Mouse (Mus musculus) ovary, postnatal 14 days (tissue): ENCODE results near the gene Cltb.

Source experiments
- DNase-seq: peaks from one replicate; pipeline ENCODE4 v3.0.0; 2022; ENCODE audit warnings: low spot score

The Cltb gene

DNA sequence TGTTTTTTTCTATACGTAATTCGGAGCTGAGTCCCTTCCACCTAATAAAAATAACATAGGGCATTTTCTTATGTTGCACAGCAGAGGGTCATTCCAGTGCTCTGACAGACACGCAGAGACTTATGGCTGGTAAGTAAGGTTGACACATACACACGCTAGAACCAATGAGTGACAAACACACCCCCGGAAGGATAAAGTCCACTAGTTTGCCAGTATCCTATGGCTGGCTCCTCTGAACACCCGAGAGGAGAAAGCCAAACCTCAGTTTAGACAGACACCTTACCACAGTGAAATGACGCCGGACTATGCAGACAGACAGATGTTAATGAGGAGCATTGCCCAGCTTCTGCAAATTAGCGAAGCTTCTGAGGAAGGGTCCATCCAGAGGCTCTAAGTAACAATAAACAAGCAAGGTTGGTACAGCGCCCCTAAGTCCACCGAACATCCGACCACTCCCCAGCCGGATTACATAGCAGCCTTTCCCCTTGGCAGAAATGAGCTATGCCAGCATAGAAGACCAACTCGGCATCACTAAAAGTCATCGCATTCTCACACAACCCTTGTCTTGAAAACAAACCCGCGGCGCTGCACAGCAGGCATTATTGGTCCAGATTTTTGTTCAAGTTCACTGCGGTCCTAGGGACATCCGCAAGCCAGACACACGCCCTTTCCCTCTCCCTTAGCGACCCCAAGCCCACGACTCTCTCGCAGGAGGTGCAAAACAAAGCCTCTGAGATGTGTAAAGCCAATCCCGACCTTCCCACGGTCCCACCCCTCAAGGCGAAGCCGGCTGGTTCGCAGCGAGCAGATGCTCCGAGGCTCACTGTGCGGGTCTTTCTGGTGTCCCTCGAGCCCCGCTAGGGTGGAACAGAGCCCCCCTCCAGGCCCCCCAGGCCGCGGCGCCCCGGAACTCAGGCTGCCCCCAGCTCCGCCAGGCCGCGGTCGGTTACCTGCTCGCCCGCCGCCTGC, 46.6 kb downstream of the Cltb start:
- no peak for DNase-seq

DNA sequence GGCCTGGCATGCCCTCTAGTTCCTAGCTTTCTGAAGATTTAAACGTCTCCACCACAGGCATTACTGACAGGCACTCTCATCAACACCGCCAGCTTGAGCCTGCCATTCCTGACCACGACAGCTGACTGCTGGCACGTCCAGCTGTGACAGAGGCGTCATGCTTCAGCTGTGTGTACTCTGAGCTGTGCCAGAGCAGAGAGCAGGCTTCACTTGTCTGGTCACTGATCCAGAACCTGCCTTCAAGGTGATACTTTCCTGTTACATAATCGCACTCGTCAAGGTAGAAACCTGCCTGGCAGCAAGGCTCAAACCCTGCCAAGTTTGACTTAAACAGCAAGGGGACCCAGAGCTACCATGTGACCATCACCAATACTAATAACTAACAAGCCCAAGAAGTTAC, 48.6 kb downstream of the Cltb start:
- no peak for DNase-seq

DNA sequence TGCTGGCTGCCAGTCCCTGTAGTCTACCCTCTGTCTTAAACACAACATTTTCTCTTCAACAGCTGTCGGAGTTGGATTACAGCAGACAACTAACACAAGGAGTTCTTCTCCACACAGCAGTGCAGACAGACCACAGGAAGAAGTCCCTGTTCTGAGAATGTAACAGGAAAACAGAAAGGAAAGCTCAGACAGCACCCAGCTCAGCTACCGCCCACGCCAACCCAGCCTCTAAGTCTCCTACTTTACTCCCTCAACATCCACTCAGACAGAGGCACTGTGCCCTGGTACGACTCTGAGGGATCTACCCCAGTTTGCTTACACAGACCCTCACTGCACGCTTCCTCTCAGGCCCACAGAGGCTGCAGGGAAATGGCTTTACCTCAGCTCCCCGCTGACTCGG, 50.5 kb downstream of the Cltb start:
- no peak for DNase-seq

DNA sequence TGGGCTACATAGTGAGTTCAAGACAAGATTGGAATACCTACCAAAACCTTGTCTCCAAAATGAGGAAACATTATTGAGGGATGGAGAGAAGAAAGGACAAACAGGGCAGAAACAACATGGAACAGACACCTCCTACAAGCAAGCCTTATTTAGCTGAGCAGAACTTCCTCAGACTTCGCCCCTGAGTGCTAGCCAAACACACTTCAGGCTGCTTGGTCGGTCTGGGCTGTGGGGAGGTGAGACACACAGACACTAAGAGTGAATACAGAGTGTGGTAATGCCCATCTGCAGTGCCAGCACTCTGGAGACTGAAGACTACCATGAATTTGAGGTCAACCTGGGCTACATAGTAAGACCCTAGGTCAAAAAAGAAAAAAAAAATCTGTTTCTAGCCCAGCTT, 51.5 kb downstream of the Cltb start:
- DNase-seq, result no peak

DNA sequence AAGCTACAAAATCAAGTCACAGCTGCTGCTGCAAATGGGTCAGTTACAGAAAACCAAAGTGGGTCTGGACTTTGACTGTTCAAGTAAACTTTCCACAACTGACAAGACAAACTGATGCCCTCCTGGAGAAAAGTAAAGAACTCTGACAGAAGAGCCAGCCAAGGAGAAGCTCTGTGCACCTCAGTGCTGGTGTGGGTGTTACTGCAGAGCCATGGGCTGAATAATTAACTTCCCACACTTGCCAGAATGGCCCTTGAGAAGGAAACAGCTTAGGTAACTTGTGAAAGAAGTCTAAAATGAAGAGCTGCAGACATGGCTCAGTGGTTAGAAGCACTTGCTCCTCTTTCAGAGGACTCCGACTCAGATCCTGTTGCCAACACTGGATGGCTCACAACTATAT, 53.5 kb downstream of the Cltb start:
- DNase-seq, result no peak

DNA sequence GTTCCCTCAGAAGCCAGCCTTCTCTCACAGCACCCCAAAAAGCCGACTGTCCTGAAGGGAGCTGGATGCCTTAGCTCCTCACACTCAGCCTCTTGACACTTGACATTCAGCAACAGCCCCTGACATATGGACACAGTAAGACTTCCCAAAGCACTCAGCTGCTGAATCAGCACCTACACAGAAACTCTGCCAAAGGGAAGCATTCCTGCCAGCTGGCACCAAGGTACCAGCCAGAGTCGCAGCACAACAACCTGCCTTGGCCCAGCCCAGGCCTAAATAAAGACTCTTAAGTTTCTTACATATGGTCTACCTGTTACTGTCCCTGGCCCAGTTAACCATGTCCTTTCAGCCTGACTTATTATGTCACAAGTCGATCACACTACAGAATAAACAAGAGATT, 54.3 kb downstream of the Cltb start:
- no peak for DNase-seq

DNA sequence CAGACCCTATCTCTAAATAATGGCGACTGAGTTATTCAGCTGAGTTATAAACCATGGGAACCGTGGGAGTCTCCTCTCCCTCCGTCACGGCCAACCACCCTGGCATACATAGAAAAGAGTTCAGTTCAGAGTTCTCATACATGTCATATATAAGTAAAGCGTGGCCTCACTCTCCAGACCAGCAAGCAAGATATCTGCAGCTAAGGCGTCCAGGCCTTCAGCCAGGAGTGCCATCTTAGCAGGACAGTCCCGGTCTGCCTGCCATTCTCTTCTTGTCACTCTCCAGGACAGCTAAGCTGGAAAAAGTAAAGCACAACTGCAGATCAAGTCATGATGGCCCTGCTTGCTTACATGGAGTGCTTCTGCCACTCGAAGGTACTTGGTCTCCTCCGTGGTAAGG, 55.0 kb downstream of the Cltb start:
- DNase-seq, result no peak

DNA sequence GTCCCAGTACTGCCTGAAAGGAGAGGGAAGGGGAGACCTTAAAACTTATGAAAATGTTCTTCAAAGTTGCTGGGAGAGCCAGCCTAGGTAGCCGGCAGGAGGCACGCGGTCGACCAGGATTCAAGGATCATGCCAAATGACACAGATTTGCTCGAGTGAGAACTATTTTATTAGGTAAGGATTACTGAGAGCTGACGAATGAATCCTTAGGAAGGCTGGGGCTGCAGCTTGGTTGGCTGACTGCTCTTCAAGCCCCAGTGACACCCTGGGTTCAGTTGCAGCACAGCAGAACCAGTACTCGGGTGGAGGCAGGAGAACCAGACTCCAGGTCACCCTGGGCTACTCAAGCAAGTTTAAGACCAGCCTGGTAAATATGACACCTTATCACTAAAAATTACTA, 63.1 kb downstream of the Cltb start:
- no peak for DNase-seq
